Mouse (Mus musculus) lung, adult 18-20 months (tissue): ENCODE data around the gene Rnf213.
A peak's percentile ranks its signal among the peaks of the same experiment; 100 is the strongest.

Experiments used
- DNase-seq, 2 experiments: peaks; one replicate each; pipeline ENCODE4 v3.0.0; 2022; ENCODE audit warnings: mixed read lengths in 2 of 2

The Rnf213 gene

DNA sequence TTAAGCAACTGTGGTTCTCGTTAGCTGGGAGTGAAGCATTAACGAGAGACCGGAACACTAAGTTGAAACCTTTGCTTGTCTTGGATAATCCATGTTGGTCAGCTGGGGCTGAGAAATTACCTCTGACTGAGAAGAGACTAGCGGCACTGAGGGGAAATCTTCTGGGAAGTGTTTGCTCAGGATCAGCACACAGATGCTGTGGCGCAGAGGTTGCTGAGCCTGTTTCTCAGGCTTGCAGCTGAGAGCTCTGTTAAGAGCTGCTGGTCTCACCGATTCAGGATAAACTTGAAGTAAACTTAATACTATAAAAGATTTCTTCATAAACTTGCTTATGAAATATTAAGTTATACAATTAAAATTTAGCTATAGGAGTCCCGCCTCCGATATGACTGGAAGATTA is 45.9 kb downstream of the Rnf213 start:
- DNase-seq: peak; percentile 59 to 72

DNA sequence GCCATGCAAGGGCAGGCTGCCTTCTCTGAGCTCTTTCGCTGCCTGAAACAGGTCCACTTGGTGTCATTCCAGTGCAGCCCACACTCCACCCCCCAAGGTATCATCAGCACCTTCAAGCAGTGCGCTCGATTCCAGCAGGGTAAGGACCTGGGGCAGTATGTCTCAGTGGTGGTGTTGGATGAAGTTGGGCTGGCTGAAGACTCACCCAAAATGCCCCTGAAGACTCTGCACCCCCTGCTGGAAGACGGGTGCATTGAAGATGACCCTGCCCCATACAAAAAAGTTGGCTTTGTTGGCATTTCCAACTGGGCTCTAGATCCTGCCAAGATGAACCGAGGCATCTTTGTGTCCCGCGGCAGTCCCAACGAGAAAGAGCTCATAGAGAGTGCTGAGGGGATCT is 49.3 kb downstream of the Rnf213 start:
- DNase-seq: no peak

DNA sequence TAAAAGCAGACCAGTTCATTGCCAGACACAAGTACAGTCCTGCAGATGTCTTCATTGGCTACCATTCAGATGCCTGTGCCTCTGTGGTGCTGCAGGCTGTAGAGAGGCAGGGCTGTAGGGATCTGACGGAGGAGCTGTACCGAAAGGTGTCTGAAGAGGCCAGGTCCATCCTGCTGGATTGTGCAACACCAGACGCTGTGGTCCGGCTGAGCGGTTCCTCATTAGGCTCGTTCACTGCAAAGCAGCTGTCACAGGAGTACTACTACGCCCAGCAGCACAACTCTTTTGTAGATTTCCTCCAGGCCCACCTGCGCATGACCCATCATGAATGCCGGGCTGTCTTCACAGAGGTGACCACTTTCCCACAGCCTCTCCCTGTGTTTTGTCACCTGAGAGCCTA is 50.5 kb downstream of the Rnf213 start:
- peak in 1 of 2 experiments; percentile 17 for DNase-seq

DNA sequence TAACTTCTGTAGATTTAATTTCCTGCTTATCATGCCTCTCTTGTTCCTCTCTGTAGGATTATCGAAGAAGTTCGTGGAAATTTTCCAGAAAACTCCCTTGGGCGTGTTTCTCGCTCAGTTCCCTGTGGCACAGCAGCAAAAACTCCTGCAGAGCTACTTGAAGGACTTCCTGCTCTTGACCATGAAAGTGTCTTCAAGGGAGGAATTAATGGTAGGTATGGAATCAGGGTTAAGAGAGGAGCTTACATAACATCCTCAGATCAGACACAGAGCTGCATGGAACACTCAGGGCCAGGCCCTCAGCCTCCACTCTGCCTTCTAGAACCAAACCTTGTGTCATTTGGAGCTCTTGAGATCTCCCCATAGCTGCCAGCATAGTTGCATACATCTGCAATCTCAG is 63.2 kb downstream of the Rnf213 start:
- DNase-seq: peak in 1 of 2 experiments; percentile 31

DNA sequence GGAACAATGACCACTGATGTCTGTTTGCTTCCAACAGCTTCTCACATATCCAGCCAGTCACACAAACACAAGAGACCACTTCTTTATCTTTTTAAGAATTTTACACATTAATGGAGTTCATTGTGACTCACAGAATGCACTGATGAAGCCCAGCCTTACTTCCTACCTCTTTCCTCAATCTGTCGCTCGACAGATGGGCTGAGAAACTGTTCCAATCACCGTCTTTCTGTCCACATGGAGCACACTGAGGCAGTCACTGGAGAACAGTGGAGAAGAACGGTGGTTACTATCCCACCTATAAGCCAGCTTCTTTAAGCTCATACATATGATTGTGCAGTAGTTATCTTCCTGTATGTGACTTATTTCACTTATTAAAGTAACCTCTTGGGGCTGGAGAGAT is 85.0 kb downstream of the Rnf213 start:
- DNase-seq: no peak

DNA sequence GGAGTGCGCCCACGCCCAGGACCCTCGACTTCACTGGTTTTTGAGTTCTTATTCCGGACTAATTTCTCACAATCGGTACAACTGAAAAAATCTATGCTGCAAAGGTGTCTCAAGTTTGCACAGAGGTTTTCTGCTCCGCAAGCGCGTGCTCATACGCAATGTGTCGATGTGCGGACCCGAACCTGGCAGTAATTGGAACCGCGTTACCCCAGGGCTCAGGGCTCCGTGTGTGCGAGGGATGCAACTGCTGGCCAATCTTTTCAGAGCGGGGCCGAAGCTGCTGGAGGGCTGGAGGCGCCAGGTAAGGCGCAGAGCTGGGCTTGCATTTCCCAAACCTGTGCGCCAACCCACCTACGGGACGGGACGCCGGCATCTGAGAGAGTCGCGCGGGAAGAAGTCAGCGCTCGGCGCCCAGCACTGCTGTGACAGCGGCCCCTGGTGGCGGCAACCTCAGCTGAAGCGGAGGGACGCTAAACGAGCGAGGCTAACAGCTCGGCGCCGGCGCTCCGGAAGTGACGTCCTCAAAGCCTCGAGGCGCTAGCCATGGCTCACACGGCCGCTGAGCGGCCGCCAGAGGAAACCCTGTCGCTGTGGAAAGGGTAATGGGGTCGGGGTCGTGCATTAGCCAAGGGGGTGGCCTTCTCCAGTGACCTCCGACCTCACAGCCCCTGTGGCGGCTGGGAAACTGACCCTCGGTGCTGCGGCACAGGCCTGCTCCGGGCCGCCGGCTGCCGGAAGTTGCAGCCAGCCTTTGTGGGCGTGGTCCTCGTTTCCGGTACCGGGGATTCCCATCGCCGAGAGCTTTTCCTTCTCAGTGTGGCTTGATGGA is 98.2 kb downstream of the Rnf213 start, which contains the start of gene Endov:
Gene Endov (plus strand): TSS at position 487 of the 829 bp plus-strand sequence.
- DNase-seq: peak; percentile 96 to 97

DNA sequence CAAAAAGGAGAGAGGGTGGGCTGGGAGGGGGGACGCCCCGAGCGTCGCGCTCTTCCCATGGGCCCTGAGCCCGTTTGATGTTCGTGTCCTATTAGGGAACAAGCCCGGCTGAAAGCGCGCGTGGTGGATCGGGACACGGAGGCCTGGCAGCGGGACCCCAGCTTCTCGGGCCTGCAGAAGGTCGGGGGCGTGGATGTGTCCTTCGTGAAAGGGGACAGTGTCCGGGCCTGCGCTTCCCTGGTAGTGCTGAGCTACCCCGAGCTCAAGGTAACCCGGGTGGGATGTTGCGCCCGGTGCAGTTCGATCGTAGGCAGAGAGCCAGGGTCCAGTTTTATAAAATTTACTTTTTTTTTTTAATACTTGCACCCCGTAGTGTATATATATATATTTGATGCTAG is 98.8 kb downstream of the Rnf213 start:
- DNase-seq: no peak

DNA sequence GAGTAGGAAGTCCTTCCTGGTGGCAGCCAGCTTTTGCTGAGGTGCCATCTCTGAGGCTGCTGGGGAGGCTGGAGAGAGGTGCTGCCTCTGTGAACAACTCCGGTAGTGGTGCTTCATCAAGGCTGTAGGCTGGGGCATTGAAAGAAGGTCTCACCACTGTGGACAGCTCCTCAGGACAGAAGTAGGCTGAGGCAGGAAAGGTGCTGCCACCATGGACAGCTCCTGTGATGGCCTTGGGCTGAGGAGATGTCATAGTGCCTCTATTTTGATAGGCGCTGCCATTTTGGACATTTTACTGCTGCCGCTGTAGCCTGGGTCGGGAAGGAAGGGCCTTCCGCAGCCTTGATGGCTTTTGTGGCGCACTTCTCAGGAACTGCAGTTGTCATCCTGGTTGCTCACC is 99.9 kb downstream of the Rnf213 start:
- no peak for DNase-seq

DNA sequence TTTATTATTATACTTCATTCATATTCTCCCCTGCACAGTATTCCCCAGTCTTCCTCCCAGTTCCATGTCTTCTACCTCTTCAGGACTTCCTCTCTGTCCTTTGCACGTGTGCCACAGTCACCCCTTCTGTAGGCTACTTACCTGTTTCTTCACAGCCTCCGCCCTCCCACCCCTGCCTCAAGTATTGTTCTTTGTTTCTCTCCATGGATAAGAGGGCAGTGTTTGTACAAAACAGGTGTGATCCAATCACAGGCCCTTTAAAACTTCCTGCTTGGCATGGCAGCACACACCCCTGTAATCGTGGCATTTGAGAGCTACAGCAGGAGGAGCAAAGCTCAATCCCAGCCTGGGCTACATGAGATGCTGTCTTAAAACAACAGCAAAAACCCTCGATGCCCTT is 100.6 kb downstream of the Rnf213 start:
- peak; percentile 59 to 69 for DNase-seq

DNA sequence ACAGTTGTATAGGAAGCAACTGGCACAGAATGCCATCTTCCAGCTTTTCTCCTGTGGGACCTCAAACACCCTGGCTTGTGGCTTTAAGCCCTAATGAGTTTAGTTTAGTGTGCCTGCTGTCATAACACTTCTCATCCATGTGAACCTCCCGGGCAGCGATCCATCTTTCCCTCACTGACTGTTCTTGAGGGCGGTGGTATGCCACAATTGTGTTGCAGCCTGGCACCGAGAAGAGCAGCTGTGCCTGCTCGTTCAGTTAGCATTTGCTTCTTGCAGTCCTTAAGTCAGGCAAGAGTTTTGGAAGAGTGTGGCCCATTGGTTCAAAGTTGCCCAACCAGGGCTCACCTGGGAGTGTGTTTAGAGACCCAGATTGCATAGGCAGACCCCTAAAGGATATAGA is 103.2 kb downstream of the Rnf213 start:
- no peak for DNase-seq

DNA sequence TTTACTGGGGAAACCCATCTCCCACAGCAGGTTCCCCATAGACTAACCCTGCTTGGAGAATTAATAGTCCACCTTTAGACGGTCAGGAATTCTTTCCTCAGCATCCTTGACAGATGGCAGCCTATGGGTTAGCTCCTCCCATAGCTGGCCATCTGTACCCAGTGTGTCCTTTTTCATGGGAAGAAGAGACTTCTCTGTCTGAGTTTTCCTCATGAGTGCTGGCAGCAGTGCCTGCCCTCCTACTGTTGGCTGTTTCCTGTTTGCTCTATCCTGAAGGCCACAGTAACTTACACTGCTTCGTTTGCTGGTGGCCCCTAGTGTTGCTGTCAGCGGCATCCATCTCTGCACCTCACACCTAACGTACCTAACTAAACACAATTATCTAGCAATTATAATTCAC is 104.6 kb downstream of the Rnf213 start:
- no peak for DNase-seq

DNA sequence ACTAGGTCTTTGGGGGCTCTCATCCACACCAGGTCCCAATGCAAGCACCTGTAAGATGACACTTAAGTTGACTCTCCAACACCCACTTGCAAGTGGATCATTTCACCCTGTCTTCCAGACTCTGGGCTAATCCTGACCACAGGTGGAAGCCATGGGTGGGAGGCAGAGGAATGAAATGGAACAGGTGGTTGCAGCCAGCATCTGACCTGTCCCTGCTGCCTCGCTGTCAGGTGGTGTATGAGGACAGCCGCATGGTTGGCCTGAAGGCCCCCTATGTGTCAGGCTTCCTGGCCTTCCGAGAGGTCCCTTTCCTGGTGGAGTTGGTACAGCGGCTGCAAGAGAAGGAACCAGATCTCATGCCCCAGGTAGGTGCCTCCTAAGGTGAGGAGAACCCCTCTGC is 106.4 kb downstream of the Rnf213 start:
- DNase-seq: no peak

DNA sequence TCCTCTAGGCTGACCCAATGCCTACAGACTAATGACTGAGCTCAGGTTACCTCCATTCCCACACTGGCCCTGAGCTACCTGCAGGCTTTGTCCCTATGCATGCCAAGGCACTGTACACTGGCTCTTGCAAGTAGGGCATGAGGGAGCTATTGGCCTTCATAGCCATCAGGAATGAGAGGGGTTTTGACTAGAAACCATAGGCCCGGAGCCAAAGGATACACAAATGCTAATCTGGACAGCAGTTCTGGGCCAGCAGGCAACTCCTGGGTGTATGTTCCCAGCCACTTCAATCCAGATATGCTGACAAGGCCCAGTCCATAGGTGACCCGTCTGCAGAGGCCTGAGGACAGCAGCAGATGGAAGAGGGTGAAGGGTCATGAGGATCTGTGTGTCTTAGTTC is 107.1 kb downstream of the Rnf213 start:
- DNase-seq: no peak

DNA sequence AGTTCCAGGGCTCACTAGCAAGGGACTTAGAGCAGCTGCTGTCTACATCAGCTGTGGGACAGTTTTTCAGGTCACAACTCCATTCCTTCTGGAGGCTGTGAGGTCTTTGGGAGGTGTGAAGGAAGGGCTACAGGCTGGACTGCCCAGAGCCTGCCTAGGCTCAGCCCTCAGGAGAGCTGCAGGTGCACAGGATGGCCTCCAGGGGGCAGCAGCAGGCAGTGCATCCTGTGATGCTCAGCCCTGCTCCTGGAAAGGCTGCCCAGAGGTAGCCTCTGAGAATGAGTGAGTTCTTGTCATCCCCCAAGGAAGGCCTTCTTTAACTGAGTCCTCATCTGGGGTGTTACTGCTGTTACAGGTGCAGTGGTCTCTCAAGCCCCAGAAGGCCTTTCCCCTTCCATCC is 110.8 kb downstream of the Rnf213 start:
- DNase-seq: peak; percentile 58 to 63

DNA sequence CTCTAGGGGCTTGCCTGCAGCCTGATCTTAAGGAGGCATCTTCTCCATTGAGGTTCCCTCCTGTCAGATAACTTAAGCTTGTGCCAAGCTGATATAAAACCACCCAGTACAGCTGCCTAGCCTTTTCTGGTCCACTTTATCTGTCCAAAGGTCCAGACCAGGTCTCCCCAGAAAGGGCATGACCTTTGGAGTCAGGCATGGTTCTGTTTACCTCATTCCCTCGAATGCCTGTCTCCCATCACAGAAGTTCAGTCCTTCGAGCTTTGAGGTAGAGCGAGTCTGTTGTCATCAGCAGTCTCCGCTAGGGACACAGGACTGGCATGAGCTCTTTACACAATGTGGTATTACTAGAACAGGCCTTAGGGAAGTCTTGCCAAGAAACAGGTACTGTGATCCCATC is 113.5 kb downstream of the Rnf213 start:
- no peak for DNase-seq

DNA sequence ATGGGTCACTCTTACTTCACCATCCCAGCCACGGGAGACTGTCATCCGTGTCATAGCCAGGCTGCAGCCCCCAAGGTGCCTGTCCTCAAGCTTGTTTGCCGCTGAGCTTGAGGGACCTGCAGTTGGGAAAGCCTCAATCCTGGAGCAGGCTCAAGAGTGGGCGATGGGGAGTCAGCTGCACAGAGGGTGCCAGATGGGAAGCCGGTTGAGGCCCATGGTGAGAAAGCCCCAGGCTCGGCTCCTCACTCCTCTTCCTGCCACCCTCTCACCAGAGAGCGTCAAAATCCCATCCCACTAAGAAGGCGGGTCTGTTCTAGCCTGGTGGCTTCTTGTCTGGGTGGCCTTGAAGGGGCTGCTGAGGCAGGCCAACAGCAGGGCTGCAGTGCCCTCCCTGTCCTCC is 114.9 kb downstream of the Rnf213 start:
- DNase-seq: no peak

DNA sequence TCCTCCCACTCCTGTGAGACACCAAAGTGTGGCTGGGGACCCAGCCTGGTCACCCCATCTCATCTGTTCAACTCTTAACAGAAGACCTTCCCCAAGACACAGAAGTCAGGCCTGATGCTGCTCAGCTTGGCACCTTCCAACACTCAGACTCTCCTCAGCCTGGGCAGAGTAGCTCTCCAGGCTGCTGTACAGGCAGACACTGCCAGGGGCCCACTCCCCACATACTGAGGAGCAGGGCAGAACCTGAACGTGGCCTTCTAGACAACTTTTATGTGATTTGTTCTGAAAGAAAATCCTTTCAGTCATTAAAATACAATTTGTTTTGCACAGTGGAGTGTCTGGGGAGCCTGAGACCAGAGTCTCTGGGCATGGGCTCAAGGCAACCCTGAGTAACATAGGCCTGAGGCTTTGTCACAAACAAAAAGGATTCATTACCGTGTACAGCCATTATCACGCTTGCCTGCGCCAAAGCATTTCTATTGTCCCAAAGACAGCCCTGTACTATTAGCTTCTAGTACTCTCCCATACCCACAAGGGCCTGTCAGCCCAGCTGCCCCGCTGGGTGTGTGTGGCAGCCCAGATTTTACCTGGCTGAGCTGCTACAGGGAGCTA is 116.4 kb downstream of the Rnf213 start:
- DNase-seq: no peak

DNA sequence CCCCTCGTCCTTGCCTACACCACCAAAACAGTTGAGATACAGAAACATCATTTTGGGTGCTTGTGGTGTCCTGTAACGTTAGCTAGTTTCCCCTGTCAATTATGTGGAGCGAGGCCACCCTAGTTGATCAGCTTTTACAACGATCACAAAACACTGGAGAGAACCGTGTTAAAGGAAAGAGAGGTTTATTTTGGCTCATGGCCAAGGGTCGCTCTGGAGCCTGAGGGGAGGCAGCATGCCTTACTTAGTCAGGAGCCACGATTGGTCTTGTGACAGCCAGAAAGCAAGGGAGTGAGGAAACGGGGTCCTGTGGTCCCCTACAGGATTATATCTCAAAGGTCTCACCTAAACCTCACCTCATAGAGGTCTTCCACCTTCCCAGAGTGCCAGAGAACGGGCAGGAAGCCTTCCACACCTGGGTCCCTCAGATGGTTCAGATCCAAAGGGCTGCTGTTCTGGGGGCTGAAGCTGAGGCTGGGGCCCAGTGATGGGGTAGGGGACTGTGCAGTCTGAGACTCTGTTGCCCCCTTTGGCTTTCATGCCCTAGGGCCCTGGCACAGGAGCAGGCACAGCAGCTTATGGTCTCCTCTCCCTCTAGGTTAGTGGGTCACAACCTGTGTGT is 120.2 kb downstream of the Rnf213 start:
- DNase-seq: no peak

DNA sequence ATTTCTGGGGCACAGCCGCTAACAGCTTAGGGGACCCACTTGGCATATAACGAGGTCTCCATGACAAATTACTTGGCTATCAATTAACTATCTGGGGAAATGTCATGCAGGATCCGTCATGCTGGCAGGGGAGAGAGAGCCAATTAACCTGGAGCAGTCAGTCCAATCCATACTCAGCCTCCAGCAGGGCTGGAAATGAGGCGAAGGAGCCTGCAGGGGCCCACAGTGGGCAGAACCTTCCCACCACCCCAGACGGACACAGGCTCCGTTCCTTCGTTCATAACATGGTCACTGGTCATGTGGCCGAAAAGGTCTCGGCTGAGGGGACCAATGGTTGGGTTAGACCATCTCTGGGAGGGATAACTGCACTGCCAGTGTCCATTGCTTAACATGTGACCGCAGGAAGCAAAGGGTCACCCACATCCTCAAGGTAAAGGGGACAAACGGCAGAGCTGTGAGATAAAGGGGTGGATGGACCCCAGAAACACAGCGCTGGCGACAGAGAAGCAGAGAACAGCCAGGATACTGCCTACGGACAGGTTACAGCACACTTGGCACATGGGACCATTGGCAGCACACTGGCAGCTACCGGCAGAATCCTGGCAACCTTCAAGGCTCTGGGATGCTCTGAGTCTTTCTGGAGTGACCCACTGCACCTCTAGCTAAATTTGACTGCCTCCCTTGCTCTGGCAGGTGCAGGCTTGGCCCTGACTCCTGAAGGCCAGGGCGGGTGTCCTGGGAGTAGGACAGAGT is 121.4 kb downstream of the Rnf213 start:
- DNase-seq: no peak

DNA sequence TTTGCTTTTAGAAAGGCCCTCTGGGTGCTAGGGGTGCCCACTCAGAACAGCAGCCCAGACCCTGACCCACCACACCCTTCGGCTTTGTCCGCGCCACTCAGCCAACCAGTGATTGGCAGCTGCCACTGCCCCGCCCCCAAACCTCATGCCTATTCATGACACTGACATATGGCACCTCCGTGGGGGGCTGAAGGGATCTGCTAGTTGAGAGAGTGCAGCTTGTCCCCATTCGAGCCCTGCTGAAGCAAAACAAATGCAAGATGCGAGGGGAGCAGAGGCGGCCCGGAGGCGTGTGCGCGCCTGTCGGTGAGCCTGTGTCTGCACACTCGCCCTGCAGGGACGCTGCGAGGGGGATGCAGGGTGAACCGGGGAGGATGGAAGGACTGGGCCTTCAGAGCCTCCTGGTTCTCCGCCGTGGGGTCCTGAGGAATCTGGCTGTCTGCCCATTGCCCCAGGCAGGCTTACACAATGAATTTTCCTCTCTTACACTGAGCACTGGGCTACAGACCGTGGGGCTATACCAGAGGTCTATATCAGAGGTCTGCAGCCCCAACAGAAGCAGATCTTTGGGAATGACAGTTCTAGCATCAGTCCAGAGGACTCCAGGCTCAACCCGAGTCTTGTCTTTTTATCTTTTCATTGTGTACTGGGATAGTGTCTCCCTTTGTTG is 122.2 kb downstream of the Rnf213 start:
- DNase-seq: no peak

DNA sequence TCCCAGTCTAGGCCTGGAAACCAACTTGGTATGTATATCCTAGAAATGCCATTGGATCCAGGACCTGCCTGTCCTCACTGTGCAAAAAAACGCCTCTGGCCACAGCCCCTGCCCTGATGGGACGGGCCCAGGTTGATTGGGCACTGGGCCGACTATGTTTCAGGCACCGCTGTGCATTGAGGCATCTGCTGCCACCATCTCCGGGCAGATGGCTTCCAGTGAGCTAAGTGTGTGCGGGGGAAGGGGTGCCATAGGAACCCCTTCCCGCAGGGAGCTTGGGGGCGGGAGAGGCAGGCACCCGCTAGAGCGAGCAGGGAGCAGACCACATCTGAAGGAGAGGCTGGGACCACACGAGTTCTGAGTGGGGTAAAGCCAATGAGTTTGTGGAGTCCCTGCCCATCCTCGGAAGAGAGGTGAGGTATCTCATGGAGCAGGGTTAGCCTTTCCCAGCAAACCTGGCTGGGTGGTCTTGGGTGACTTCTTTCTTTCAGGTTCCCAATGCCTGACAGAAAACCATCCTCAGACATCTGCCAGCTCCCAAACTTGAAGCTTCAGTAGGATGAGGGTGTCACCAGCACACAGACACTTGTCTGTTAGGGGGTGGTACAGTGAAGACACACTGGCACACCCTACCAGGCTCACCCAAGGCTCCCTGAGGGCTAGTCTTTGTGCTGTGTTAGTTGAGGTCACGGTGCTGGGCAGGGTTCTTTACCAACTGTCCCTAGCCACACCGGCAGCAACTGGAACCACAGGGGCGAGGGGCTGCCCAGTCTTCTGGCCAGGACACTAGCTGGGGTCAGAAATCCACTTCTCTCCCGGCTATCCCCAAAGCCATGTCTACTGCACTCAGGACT is 123.2 kb downstream of the Rnf213 start:
- DNase-seq: no peak
